In genomic region chr8:85227297-85227696, GRCm38 (mm10) we compare ENCODE assay signal across 52 mouse cellular contexts. TPM values are rescaled to one million over a fixed set of nuclear protein-coding genes. Genes with fewer than 3 reads are reported as not detected.
"Had no signal": no experiment of that assay in that cellular context is flagged by ENCODE, and none has a peak within 500 bp of the region (broad histone marks: within the 10 kb centered on the region; RNA-seq: fewer than 3 reads in every experiment).

No protein-coding gene starts in this region.

- H3K4me3 ChIP-seq: heart, embryonic 10.5 days; heart, embryonic 12.5 days; heart, embryonic 13.5 days; heart, embryonic 15.5 days; hindbrain, embryonic 10.5 days; hindbrain, embryonic 12.5 days; hindbrain, embryonic 13.5 days; hindbrain, embryonic 15.5 days; intestine, embryonic 15.5 days; kidney, embryonic 15.5 days; layer of hippocampus, adult 2 months; left cerebral cortex, adult 2 months had no signal

- H3K9ac ChIP-seq: heart, embryonic 12.5 days; heart, embryonic 13.5 days; heart, embryonic 15.5 days; hindbrain, embryonic 12.5 days; hindbrain, embryonic 13.5 days; hindbrain, embryonic 14.5 days; hindbrain, embryonic 15.5 days; intestine, embryonic 15.5 days; kidney, embryonic 15.5 days had no signal

- H3K27me3 ChIP-seq: heart, embryonic 12.5 days; heart, embryonic 13.5 days; heart, embryonic 15.5 days; hindbrain, embryonic 12.5 days; hindbrain, embryonic 13.5 days; hindbrain, embryonic 15.5 days; intestine, embryonic 15.5 days; kidney, embryonic 15.5 days had no signal

- H3K36me3 ChIP-seq: heart, embryonic 10.5 days; heart, embryonic 12.5 days; heart, embryonic 13.5 days; heart, embryonic 15.5 days; hindbrain, embryonic 10.5 days; hindbrain, embryonic 12.5 days; hindbrain, embryonic 13.5 days; hindbrain, embryonic 15.5 days; intestine, embryonic 15.5 days; kidney, embryonic 15.5 days had no signal

- H3K27ac ChIP-seq: heart, embryonic 10.5 days; heart, embryonic 13.5 days; heart, embryonic 15.5 days; hindbrain, embryonic 10.5 days; hindbrain, embryonic 12.5 days; hindbrain, embryonic 13.5 days; hindbrain, embryonic 14.5 days; hindbrain, embryonic 15.5 days; hindbrain, postnatal 0 days; intestine, embryonic 15.5 days; kidney, embryonic 15.5 days; kidney, postnatal 0 days; layer of hippocampus, adult 2 months; left cerebral cortex, adult 2 months had no signal

- DNase-seq: heart, postnatal 10 days; heart, postnatal 14 days; heart, postnatal 36 days; heart, postnatal 4 days; kidney, adult 11 months; kidney, adult 18-20 months; kidney, adult 2 months; kidney, adult 8-10 months; kidney, adult 9 months; kidney, postnatal 10 days; kidney, postnatal 14 days; kidney, postnatal 25 days; kidney, postnatal 36 days; kidney, postnatal 4 days; layer of hippocampus, adult 9-11 months; layer of hippocampus, postnatal 36 days had no signal

- H3K4me1 ChIP-seq: heart, embryonic 10.5 days; heart, embryonic 12.5 days; heart, embryonic 13.5 days; heart, embryonic 15.5 days; hindbrain, embryonic 10.5 days; hindbrain, embryonic 12.5 days; hindbrain, embryonic 13.5 days; hindbrain, embryonic 15.5 days; intestine, embryonic 15.5 days; kidney, embryonic 15.5 days had no signal

- H3K9me3 ChIP-seq: heart, embryonic 10.5 days; heart, embryonic 12.5 days; heart, embryonic 13.5 days; heart, embryonic 15.5 days; hindbrain, embryonic 10.5 days; hindbrain, embryonic 12.5 days; hindbrain, embryonic 13.5 days; hindbrain, embryonic 15.5 days; intestine, embryonic 15.5 days; kidney, embryonic 15.5 days had no signal

RNA-seq across cellular contexts. Expression of gene Olfr371, which starts 1.5 kb away (rescaled TPM):
- total RNA-seq: heart, postnatal 10 days; heart, postnatal 14 days; heart, postnatal 25 days; heart, postnatal 36 days; heart, postnatal 4 days; hematopoietic stem cell, adult 5-6 weeks; hindbrain, postnatal 0 days; layer of hippocampus, adult 18-20 months; layer of hippocampus, adult 2 months; layer of hippocampus, adult 8-10 months; layer of hippocampus, postnatal 10 days; layer of hippocampus, postnatal 14 days; layer of hippocampus, postnatal 25 days; layer of hippocampus, postnatal 36 days; left cerebral cortex, adult 18-20 months; left cerebral cortex, adult 2 months had no signal
- polyA plus RNA-seq: heart, embryonic 10.5 days; heart, embryonic 11.5 days; heart, embryonic 12.5 days; heart, embryonic 13.5 days; heart, embryonic 14.5 days; heart, embryonic 15.5 days; heart, embryonic 16.5 days; heart, postnatal 0 days; hindbrain, embryonic 10.5 days; hindbrain, embryonic 11.5 days; hindbrain, embryonic 12.5 days; hindbrain, embryonic 13.5 days; hindbrain, embryonic 14.5 days; hindbrain, embryonic 15.5 days; hindbrain, embryonic 16.5 days; hindbrain, postnatal 0 days; inflammation-experienced regulatory T-cells, adult 6 months; intestine, embryonic 14.5 days; intestine, embryonic 15.5 days; intestine, embryonic 16.5 days; intestine, postnatal 0 days; kidney, adult 2 months; kidney, embryonic 14.5 days; kidney, embryonic 15.5 days; kidney, embryonic 16.5 days; kidney, postnatal 0 days; large intestine, adult 2 months had no signal
